Mouse (Mus musculus): ENCODE data around the gene Rmi1.
"Not testable (repeated sequence)": the region's sequence is repeated elsewhere in the genome, so short reads cannot be mapped to it uniquely, and the experiment has no call there.

Gene Rmi1

GRCm38 (mm10) chr13:58401135-58402002, 679 bp upstream of the Rmi1 start:
- DNase-seq (ENCODE audit: low spot score), result peak; percentile 78

- no peak for DNase-seq (ENCODE audit: low spot score)
Measured at GRCm38 (mm10) chr13:58402744-58403110, 679 bp downstream of the Rmi1 start.

GRCm38 (mm10) chr13:58403243-58403642, 1.2 kb downstream of the Rmi1 start, which contains the start of gene Hnrnpk:
Gene Hnrnpk (minus strand): TSS chr13:58403343.
- not testable (repeated sequence) for DNase-seq (ENCODE audit: low spot score)

DNA sequence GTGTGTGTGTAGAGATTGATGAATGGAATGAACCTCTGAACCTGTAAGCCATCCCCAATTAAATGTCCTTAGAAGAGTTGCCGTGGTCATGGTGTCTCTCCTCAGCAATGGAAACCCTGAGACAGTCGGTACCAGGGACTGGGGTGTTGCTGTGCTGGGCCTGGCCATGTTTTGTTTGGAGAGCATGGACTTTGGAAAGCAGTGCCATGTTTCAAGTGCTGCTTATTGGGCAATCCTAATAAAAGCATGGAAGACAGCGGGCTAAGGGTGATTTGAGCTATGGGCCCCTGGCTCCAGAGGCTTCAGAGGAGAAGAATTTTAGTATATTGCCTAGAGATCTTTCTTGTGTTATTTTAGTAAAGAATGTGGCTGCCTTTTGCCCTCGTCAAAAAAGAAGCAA, 9.0 kb downstream of the Rmi1 start:
- DNase-seq (ENCODE audit: low spot score), result no peak

GRCm38 (mm10) chr13:58415374-58415773, 13.3 kb downstream of the Rmi1 start:
- no peak for DNase-seq (ENCODE audit: low spot score)

GRCm38 (mm10) chr13:58415838-58416237, 13.8 kb downstream of the Rmi1 start:
- DNase-seq (ENCODE audit: low spot score), result no peak

DNA sequence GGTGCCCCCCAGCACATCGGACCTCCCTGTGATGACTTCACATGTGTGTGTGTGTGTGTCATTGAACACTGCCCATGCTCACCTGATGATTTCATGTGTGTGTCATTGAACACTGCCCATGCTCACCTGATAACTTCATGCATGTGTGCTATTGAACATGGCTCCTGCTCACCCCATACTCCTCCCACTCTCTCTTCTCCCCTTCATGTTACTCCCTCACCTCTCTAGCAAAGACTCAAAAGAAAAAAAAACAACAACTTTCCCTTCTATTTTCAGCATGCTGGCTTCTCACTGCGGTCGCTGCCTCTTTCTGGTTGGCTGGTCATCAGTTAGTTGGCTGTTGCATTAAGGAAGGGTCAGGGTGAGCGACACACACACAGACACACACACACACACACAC, 16.6 kb downstream of the Rmi1 start:
- no peak for DNase-seq (ENCODE audit: low spot score)

DNA sequence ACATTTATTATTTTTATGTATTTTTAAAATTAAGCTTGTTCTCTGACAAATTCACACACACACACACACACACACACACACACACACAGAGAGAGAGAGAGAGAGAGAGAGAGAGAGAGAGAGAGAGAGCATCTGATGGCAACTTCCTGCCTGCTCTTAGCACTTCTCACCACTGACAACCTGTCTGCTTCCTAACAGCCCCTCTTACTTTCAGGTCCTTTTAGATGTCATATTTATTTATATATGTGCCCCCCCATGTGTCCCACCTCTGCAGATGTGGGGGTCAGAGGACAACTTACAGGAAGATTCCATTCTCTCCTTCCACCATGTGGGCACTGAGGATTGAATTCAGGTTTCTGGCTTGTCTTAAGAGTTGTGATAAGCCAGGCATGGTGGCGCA, 17.2 kb downstream of the Rmi1 start:
- DNase-seq (ENCODE audit: low spot score), result no peak

- no peak for DNase-seq (ENCODE audit: low spot score)
Measured at GRCm38 (mm10) chr13:58421026-58421425, 19.0 kb downstream of the Rmi1 start.

DNA sequence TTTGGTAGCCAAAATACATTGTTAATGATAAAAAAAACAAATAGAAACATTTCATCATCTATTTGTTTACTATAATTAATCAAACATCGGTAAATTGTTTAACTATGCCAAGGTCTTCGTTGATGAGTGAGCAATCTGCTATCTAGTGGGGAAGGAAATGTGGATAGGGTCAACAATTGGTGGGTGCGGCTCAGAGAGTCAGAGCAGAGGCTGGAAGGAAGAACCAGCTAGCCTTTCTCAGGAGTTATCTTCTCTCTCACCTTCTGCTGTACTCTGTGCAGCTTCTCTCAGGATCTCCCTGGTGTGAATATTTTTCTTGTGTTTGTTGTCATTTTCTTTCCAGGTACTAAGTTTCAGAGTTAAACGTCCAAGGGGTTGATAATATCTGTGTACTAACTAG, 20.2 kb downstream of the Rmi1 start:
- DNase-seq (ENCODE audit: low spot score), result no peak

GRCm38 (mm10) chr13:58423061-58423660, 21.1 kb downstream of the Rmi1 start:
- no peak for DNase-seq (ENCODE audit: low spot score)

GRCm38 (mm10) chr13:58439716-58440115, 37.7 kb downstream of the Rmi1 start:
- DNase-seq (ENCODE audit: low spot score), result no peak

DNA sequence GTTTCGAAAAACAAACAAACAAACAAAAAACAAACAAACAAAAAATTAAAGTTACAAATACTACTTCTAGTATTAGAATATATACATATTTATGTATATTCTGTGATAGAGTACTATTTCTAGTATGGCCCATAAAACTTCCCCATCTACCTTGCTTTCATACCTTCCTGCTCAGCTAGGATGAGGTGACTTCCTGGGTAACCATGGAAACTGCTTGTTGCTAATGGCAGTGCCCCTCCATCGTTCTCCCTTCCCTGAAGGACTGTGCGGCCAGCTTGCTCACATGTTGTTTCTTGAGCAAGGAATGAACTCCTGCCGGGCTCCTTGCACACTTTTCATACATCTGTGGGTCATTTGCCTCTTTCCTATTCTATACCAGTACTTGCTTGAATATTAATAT, 41.3 kb downstream of the Rmi1 start:
- DNase-seq (ENCODE audit: low spot score), result no peak

DNA sequence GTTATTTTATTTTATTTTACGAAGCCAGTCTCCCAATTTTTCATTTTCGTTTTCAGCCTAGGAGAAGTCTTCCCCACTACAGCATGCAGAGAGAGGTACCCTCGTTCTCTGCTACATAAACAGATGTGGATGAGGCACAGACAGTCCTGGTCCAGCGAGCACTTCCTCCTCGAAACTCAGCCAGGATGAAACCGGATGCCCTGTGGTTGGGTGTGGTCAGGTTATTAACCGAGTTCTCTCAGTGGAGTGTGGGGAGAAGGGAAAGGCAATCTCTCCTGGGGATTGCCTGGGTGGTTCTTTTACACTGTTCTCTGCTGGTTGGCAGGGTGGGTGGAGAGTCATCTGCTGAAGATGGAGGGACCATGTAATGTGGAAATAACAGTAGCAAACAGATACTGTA, 41.7 kb downstream of the Rmi1 start:
- DNase-seq (ENCODE audit: low spot score), result no peak

- no peak for DNase-seq (ENCODE audit: low spot score)
Measured at GRCm38 (mm10) chr13:58446541-58446940, 44.5 kb downstream of the Rmi1 start.

DNA sequence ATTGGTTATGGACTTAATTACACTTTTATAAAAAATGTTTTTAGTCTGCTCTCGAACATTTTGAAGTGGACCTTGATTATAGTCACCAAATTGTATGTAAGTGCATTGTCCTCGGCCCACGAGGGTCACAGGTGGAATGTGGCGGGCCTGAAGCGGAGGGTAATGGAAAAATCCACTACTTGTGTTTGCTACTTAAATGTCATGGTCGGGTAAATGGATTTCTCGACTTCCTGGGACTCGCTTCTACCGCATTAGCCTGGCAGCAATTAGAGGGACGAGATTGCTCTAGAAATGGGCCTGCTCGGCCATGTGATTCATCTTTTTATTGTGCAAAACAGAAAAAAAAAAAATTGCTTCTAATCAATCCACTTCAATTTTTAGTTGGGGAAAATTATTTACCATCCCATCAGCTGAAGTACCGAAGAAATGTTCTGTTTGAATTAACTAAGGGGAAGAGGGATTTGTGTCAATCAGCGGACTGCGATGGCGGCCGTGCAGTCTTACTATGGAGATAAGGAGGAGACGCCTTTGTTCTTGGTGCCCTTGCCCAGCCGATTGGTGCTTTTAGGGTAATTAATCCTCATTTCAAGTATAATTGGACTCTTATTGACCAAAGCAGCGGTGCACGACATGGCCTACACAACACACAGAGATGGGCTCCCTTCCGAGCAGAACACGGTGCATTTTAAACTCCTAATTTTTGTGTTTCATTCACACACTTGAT, 48.6 kb downstream of the Rmi1 start:
- no peak for DNase-seq (ENCODE audit: low spot score)

DNA sequence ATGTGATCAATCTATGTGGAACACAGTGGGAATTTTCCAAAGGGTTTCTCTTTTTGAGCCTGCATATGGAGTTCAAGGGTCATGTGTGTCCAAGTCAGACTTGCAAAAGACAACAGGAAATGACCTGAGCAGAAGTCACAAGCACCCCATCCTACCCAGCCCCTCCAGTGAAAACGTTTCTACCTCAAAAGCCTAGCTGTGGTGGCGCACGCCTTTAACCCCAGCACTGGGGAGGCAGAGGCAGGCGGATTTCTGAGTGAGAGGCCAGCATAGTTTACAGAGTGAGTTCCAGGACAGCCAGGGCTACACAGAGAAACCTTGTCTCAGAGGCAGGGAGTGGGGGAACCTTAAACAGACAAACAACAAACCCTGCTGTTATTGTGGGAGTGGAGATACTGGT, 50.2 kb downstream of the Rmi1 start:
- DNase-seq (ENCODE audit: low spot score), result no peak

GRCm38 (mm10) chr13:58452651-58453413, 50.8 kb downstream of the Rmi1 start:
- peak; percentile 34 for DNase-seq (ENCODE audit: low spot score)

- peak; percentile 62 for DNase-seq (ENCODE audit: low spot score)
Measured at GRCm38 (mm10) chr13:58453541-58453940, 51.5 kb downstream of the Rmi1 start.

DNA sequence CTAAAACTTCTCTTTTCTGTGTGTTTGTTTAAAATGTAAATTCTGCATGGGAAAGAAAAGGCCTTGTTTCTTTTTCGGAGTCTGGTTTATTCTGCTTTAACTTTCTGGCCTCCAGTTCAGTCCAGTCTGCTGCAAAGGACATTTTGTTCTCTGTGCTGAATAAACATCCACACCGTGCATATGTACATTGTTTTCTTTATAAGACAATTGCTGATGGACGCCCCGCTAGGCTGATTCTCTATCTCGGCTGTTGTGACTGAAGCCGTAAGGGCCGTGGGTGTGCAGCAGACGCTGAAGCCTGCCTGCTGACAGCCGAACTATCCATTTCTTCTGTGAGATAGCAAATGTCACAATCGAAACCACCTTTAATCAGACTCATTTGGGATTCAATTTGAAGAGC, 54.5 kb downstream of the Rmi1 start:
- no peak for DNase-seq (ENCODE audit: low spot score)

GRCm38 (mm10) chr13:58458811-58459210, 56.8 kb downstream of the Rmi1 start:
- DNase-seq (ENCODE audit: low spot score), result not testable (repeated sequence)
